Mouse (Mus musculus) kidney, adult 9 months (tissue): Measurements from ENCODE around the gene Olfr1260.

Experiments
- DNase-seq: peaks from one replicate; pipeline ENCODE4 v3.0.0; 2022

Gene Olfr1260

GRCm38 (mm10) chr2:89974184-89974583, at the start of gene Olfr1260:
Olfr1260 (plus strand) TSS chr2:89974340.
- no peak for DNase-seq

- no peak for DNase-seq
Observed at GRCm38 (mm10) chr2:89927009-89927408, 47.1 kb upstream of the Olfr1260 start, which contains the start of gene Olfr1258. Olfr1258 (plus strand) TSS chr2:89927309.

- no peak for DNase-seq
Observed at GRCm38 (mm10) chr2:89948564-89948963, 25.6 kb upstream of the Olfr1260 start, which contains the start of gene Olfr1259. Olfr1259 (minus strand) TSS chr2:89948664.

- DNase-seq, result no peak
Observed at GRCm38 (mm10) chr2:89977709-89978108, 3.6 kb downstream of the Olfr1260 start.

- DNase-seq, result no peak
Observed at GRCm38 (mm10) chr2:89990921-89991320, 16.8 kb downstream of the Olfr1260 start, which contains the start of gene Olfr1261. Olfr1261 (plus strand) TSS chr2:89991221.

GRCm38 (mm10) chr2:89999845-90000244, 25.7 kb downstream of the Olfr1260 start, which contains the start of gene Olfr1262:
Olfr1262 (plus strand) TSS chr2:90000145.
- no peak for DNase-seq

- no peak for DNase-seq
Observed at GRCm38 (mm10) chr2:90011831-90012230, 37.7 kb downstream of the Olfr1260 start, which contains the start of gene Olfr1263. Olfr1263 (plus strand) TSS chr2:90012131.

- DNase-seq, result no peak
Observed at GRCm38 (mm10) chr2:90025477-90025876, 51.3 kb downstream of the Olfr1260 start, which contains the start of gene Olfr1264. Olfr1264 (minus strand) TSS chr2:90025577.
